Mouse (Mus musculus) hindbrain, embryonic 16.5 days (tissue): ENCODE results near the gene Rinl. TPM values are rescaled to one million over a fixed set of nuclear protein-coding genes. Genes with fewer than 3 reads are reported as not detected.

Source experiments
- ATAC-seq: fragments of 200-750 bp; cut with Nextera tagmentation; 2 replicates; pipeline ENCODE4 v1.8.0; 2017; ENCODE audit warnings: moderate TSS enrichment, moderate library complexity
- H3K27ac ChIP-seq: fragments of 300-500 bp; sonication (generic); 2 replicates; pipeline ENCODE4 v1.5.1; 2014; ENCODE audit warnings: low read depth, mild to moderate bottlenecking, control low read depth, low read length, moderate library complexity
- H3K27me3 ChIP-seq: fragments of 300-500 bp; sonication (generic); replicated peaks from 2 replicates; pipeline ENCODE4 v1.6.1; 2014; ENCODE audit warnings: low read length; ENCODE audit not compliant: control insufficient read depth, insufficient read depth
- H3K36me3 ChIP-seq: fragments of 300-500 bp; sonication (generic); 2 replicates; pipeline ENCODE4 v1.6.1; 2014; ENCODE audit warnings: mild to moderate bottlenecking, low read length, moderate library complexity, mixed read lengths; ENCODE audit not compliant: control insufficient read depth, insufficient read depth
- H3K4me1 ChIP-seq: fragments of 300-500 bp; sonication (generic); 2 replicates; pipeline ENCODE4 v1.6.1; 2014; ENCODE audit warnings: low read depth, low read length; ENCODE audit not compliant: control insufficient read depth, insufficient read depth
- H3K4me2 ChIP-seq: fragments of 300-500 bp; sonication (generic); 2 replicates; pipeline ENCODE4 v1.6.1; 2014; ENCODE audit warnings: mild to moderate bottlenecking, low read length, control low read depth, moderate library complexity
- H3K4me3 ChIP-seq: fragments of 300-500 bp; sonication (generic); 2 replicates; pipeline ENCODE4 v1.5.1; 2014; ENCODE audit warnings: mild to moderate bottlenecking, low read length, control low read depth, moderate library complexity
- H3K9ac ChIP-seq: fragments of 300-500 bp; sonication (generic); 2 replicates; pipeline ENCODE4 v1.6.1; 2014; ENCODE audit warnings: low read depth, mild to moderate bottlenecking, control low read depth, low read length, moderate library complexity
- H3K9me3 ChIP-seq: fragments of 300-500 bp; sonication (generic); 2 replicates; pipeline ENCODE4 v1.6.1; 2014; ENCODE audit warnings: mild to moderate bottlenecking, low read length, moderate library complexity; ENCODE audit not compliant: control insufficient read depth
- WGBS: fragments of 180-500 bp; shearing (Covaris S2); extraction: QIAGEN DNeasy Blood & Tissue Kit; methylation state at CpG from one replicate; pipeline ENCODE4 v1.1.7; 2014; 5-methylcytosine and 5-hydroxymethylcytosine counted together
- polyA plus RNA-seq: library from polyadenylated mRNA; unstranded; fragments of >200 nt; fragmentation: Nextera tagmentation; extraction: Ambion mirVana; gene quantifications from 2 replicates; pipeline ENCODE4 v1.2.1, GENCODE M21; 2015

Gene Rinl
- polyA plus RNA-seq, 1 experiment from 2014 or later: 2.8 TPM

DNA sequence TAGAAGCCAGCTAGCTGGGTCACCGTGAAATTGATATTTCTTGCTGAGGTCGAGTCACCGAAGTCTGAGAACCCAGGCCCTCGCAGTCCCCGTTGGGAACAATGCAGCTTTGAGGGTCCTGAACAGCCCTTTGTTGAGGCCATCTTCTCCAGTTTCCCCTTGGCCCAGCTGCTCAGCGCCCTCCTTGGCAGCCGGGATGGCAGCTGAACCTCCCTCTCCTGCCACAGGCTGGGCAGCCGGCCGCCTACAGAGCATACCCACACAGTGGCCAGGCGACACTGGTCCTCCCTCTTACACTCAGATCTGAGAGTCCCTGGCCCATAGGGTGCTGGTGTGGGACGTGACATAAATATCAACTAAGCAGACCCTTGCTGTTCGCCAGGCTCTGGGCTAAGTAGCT, 14.6 kb upstream of the Rinl start:
- Histone ChIP-seq H3K27ac (peak overlapping the region; percentile 3; the same call in 1 of the 2 replicates), H3K36me3 (no peaks in the 10 kb centered on the region), H3K4me1 (no peaks in the 10 kb centered on the region), H3K9ac (no peak overlapping the region), H3K4me2 (no peak overlapping the region), H3K9me3 (no peaks in the 10 kb centered on the region), H3K27me3 (no peaks in the 10 kb centered on the region), H3K4me3 (no peak overlapping the region)
- ATAC-seq: peak; percentile 83
- WGBS: 39% methylated on average over 12 of the region's 12 CpGs

DNA sequence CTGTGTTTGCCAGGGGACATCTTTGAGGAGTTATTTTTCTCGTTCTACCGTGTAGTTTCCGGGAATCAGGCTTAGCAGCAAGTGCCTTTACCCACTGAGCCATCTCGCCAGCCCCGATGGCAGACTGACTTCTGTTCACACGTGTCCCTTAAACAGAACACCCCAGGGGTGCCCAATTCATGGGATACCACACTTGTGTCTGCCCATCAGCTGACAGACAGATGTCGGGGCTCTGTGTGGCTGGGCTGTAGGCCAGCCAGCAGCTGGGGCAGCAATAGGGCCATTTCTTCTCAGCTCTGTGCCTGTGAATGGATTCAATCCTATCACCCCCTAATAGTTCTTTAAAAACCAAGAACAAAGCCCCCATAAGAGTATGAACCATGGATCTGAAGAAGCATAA, 13.6 kb upstream of the Rinl start:
- Histone ChIP-seq H3K4me1 (no peaks in the 10 kb centered on the region), H3K4me2 (no peak overlapping the region), H3K9me3 (no peaks in the 10 kb centered on the region), H3K36me3 (no peaks in the 10 kb centered on the region), H3K27me3 (no peaks in the 10 kb centered on the region), H3K4me3 (no peak overlapping the region), H3K9ac (no peak overlapping the region), H3K27ac (no peak overlapping the region)
- ATAC-seq: no peak
- 72% methylated on average over 7 of the region's 7 CpGs for WGBS

DNA sequence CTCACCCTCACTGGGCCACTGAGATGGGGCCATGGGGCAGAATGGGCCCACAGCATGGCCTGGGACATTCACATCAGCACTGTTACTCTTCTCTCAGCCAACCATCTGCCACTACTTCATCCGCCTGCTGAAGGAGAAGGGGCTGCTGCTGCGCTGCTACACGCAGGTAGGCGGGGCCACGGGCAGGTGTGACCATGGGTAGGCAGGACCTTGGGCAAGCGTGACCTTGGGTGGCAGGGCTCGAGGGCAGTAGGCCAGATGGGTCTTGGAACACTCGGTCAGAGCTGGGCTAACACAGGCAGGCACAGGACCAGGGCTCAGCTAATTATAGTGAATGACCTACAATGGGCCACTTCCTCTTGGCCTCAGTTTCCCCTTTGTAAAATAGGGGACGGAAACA, 9.9 kb upstream of the Rinl start:
- H3K4me3 ChIP-seq: no peak overlapping the region
- no peak overlapping the region for H3K4me2 ChIP-seq
- H3K27ac ChIP-seq: no peak overlapping the region
- no peaks in the 10 kb centered on the region for H3K27me3 ChIP-seq
- H3K4me1 ChIP-seq: no peaks in the 10 kb centered on the region
- 89% methylated on average over 9 of the region's 9 CpGs for WGBS
- H3K9ac ChIP-seq: no peak overlapping the region
- no peaks in the 10 kb centered on the region for H3K9me3 ChIP-seq
- no peaks in the 10 kb centered on the region for H3K36me3 ChIP-seq
- ATAC-seq: no peak

GRCm38 (mm10) chr7:28780067-28780658, 8.6 kb upstream of the Rinl start:
- ATAC-seq: peak; percentile 67
- no peaks in the 10 kb centered on the region for H3K27me3 ChIP-seq
- H3K9me3 ChIP-seq: no peaks in the 10 kb centered on the region
- H3K36me3 ChIP-seq: no peaks in the 10 kb centered on the region
- no peak overlapping the region for H3K4me3 ChIP-seq
- no peak overlapping the region for H3K27ac ChIP-seq
- H3K4me2 ChIP-seq: no peak overlapping the region
- whole genome bisulfite sequencing: 45% methylated on average over 6 of the region's 6 CpGs
- H3K4me1 ChIP-seq: no peaks in the 10 kb centered on the region
- H3K9ac ChIP-seq: no peak overlapping the region

- no peaks in the 10 kb centered on the region for H3K27me3 ChIP-seq
- no peak for ATAC-seq
- no peak overlapping the region for H3K27ac ChIP-seq
- H3K4me1 ChIP-seq: no peaks in the 10 kb centered on the region
- H3K4me2 ChIP-seq: no peak overlapping the region
- no peaks in the 10 kb centered on the region for H3K9me3 ChIP-seq
- no peak overlapping the region for H3K4me3 ChIP-seq
- WGBS: 78% methylated on average over 7 of the region's 7 CpGs
- no peak overlapping the region for H3K9ac ChIP-seq
- H3K36me3 ChIP-seq: no peaks in the 10 kb centered on the region
Measured at GRCm38 (mm10) chr7:28780857-28781256, 7.9 kb upstream of the Rinl start.

GRCm38 (mm10) chr7:28781261-28781663, 7.5 kb upstream of the Rinl start:
- Histone ChIP-seq H3K27me3 (no peaks in the 10 kb centered on the region), H3K9me3 (no peaks in the 10 kb centered on the region), H3K4me2 (no peak overlapping the region), H3K9ac (no peak overlapping the region), H3K4me3 (no peak overlapping the region), H3K36me3 (no peaks in the 10 kb centered on the region), H3K4me1 (no peaks in the 10 kb centered on the region), H3K27ac (no peak overlapping the region)
- no peak for ATAC-seq
- 88% methylated on average over 8 of the region's 8 CpGs for WGBS

- ATAC-seq: no peak
- Histone ChIP-seq H3K4me3 (no peak overlapping the region), H3K27me3 (no peaks in the 10 kb centered on the region), H3K4me1 (no peaks in the 10 kb centered on the region), H3K9ac (no peak overlapping the region), H3K36me3 (peaks cover 3% of the 10 kb centered on the region), H3K9me3 (no peaks in the 10 kb centered on the region), H3K4me2 (no peak overlapping the region), H3K27ac (no peak overlapping the region)
- WGBS: 71% methylated on average over 5 of the region's 5 CpGs
Measured at GRCm38 (mm10) chr7:28785161-28785560, 3.6 kb upstream of the Rinl start.

DNA sequence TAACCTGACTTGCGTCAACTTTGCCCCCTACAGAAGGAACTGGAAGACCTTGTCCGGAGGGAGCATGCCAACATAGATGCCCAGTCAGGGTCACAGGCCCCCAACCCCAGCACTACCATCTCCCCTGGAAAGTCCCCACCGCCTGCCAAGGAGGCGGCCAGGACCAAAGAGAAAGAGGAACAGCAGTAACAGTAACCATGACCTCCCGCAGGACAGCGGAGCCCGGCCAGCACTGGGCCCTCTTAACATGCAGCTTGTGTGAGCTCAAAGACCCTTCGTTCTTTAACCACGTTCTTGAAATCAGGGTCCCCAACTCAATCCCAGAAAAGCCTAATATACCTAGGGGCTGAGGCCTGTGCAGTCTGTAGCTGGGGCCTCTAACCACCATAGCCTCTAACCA, 885 bp upstream of the Rinl start:
- Histone ChIP-seq H3K27me3 (no peaks in the 10 kb centered on the region), H3K4me3 (no peak overlapping the region), H3K9me3 (no peaks in the 10 kb centered on the region), H3K4me1 (no peaks in the 10 kb centered on the region), H3K9ac (no peak overlapping the region), H3K36me3 (peaks cover 3% of the 10 kb centered on the region), H3K4me2 (no peak overlapping the region), H3K27ac (no peak overlapping the region)
- WGBS: 92% methylated on average over 9 of the region's 9 CpGs
- no peak for ATAC-seq

- WGBS: 82% methylated on average over 3 of the region's 3 CpGs
- Histone ChIP-seq H3K27ac (no peak overlapping the region), H3K9ac (no peak overlapping the region), H3K4me2 (no peak overlapping the region), H3K27me3 (no peaks in the 10 kb centered on the region), H3K4me3 (no peak overlapping the region), H3K9me3 (no peaks in the 10 kb centered on the region), H3K36me3 (peaks cover 3% of the 10 kb centered on the region), H3K4me1 (no peaks in the 10 kb centered on the region)
- no peak for ATAC-seq
Measured at GRCm38 (mm10) chr7:28789235-28789634, 466 bp downstream of the Rinl start.
